Comparison of ENCODE assay signal across 8 mouse cellular contexts in the genomic region with DNA sequence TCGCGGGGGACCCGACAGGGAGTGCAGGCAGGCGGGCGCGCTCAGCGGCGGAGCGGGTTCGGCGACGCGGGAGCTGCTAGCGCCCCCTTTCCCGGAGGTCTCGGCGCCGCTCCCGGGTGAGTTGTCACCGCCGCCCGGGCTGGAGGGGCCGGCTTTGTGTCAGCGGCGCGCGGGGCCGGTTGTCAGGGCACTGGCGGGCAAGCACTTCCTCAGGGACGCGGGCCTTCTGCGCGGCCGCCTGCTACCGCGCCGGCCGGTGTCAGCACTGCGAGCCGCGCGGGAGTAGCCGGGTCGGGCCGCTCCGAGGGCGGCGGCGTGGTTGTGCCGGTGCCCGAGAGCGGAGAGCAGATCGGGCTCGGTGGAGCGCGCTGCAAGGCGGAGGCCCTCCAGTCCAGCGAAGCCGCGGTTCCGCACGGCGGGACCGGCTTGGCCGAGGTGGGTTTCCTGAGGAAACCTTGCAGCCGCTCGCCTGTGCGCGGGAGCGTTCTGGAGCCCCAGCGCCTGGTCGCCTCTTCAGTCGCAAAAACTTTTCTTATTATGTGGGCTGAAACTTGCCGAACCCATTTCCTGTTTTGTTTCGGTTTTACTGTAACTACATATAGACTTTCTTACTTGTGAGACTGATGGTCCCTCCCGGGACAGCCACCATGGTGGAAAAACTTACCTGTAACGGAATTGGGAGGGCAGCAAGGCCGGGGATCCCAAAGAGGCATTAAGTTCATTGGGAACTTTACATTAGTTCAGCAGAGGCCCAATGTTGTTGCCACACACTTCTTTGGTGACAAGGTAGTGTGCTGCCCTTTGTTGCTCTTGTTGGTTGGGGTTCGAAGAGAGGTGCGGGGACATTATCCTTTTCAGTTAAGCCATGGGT. TPM values are rescaled to one million over a fixed set of nuclear protein-coding genes. Genes with fewer than 3 reads are reported as not detected.
A peak's percentile ranks its signal among the peaks of the same experiment; 100 is the strongest.
DNase-seq lines count a peak whose midpoint lies in the region; ATAC-seq and TF ChIP-seq lines count a peak whose summit lies in the region.

No protein-coding gene starts in this region.

- WGBS in forebrain, embryonic 13.5 days = under 1% methylated on average over 74 of the region's 80 CpGs
- under 1% methylated on average over 50 of the region's 80 CpGs for WGBS in limb, embryonic 11.5 days
- WGBS in midbrain, embryonic 15.5 days = under 1% methylated on average over 79 of the region's 80 CpGs

- H3K36me3 ChIP-seq in E14TG2a.4 (ENCODE audit: insufficient read depth, low read length) = peaks cover 23% of the 10 kb centered on the region
- no peaks in the 10 kb centered on the region for H3K36me3 ChIP-seq in forebrain, embryonic 13.5 days (ENCODE audit: poor library complexity, severe bottlenecking)
- no peaks in the 10 kb centered on the region for H3K36me3 ChIP-seq in limb, embryonic 11.5 days (ENCODE audit: control insufficient read depth, insufficient read depth, low read length)
- H3K36me3 ChIP-seq in midbrain, embryonic 15.5 days (replicated peaks) = no peaks in the 10 kb centered on the region

- H3K27me3 ChIP-seq in E14TG2a.4 (ENCODE audit: insufficient read depth, low read length) = peaks cover 15% of the 10 kb centered on the region
- no peaks in the 10 kb centered on the region for H3K27me3 ChIP-seq in forebrain, embryonic 13.5 days
- H3K27me3 ChIP-seq in limb, embryonic 11.5 days (ENCODE audit: control insufficient read depth, insufficient read depth, low read length) = no peaks in the 10 kb centered on the region
- H3K27me3 ChIP-seq in midbrain, embryonic 15.5 days (replicated peaks) = no peaks in the 10 kb centered on the region

- peaks cover 58% of the 10 kb centered on the region for H3K4me1 ChIP-seq in E14TG2a.4 (replicated peaks; ENCODE audit: low read depth, low read length)
- H3K4me1 ChIP-seq in forebrain, embryonic 13.5 days = peaks cover 31% of the 10 kb centered on the region
- peaks cover 2% of the 10 kb centered on the region; the same call in 1 of the 2 replicates for H3K4me1 ChIP-seq in limb, embryonic 11.5 days (ENCODE audit: control insufficient read depth, insufficient read depth, low read length)
- peaks cover 29% of the 10 kb centered on the region for H3K4me1 ChIP-seq in midbrain, embryonic 15.5 days

- peak overlapping the region; percentile 92 for H3K9ac ChIP-seq in forebrain, embryonic 13.5 days
- H3K9ac ChIP-seq in limb, embryonic 11.5 days (ENCODE audit: low read length) = peak overlapping the region; percentile 88
- H3K9ac ChIP-seq in midbrain, embryonic 15.5 days = peak overlapping the region; percentile 71

- ATAC-seq in cerebellum, adult (ENCODE audit: insufficient number of reproducible peaks, low FRiP score, low TSS enrichment) = peak; percentile 27; the same call in 1 of the 2 replicates
- ATAC-seq in forebrain, embryonic 13.5 days = peak; percentile 85
- ATAC-seq in limb, embryonic 11.5 days (ENCODE audit: insufficient number of reproducible peaks, low FRiP score, low TSS enrichment, low read depth) = peak; percentile 60; the same call in 1 of the 2 replicates
- peak; percentile 81 for ATAC-seq in midbrain, embryonic 15.5 days (replicated peaks)

- TF ChIP-seq CTCF in E14TG2a.4 (conservative IDR thresholded peaks at IDR 0.05; ENCODE audit: low read length) = no peak

- peak overlapping the region; percentile 97 for H3K4me3 ChIP-seq in E14TG2a.4 (replicated peaks; ENCODE audit: low read length)
- H3K4me3 ChIP-seq in forebrain, embryonic 13.5 days = peak overlapping the region; percentile 90
- peak overlapping the region; percentile 95 for H3K4me3 ChIP-seq in limb, embryonic 11.5 days (ENCODE audit: low read depth, low read length)
- peak overlapping the region; percentile 91 for H3K4me3 ChIP-seq in midbrain, embryonic 15.5 days

- H3K27ac ChIP-seq in forebrain, embryonic 13.5 days = peak overlapping the region; percentile 97
- H3K27ac ChIP-seq in limb, embryonic 11.5 days (replicated peaks; ENCODE audit: low read depth, low read length) = peak overlapping the region; percentile 91
- H3K27ac ChIP-seq in midbrain, embryonic 15.5 days = peak overlapping the region; percentile 99

- DNase-seq in cerebellum, adult 11 months = no peak
- peak; percentile 55 for DNase-seq in limb, embryonic 11.5 days (ENCODE audit: low spot score)
- no peak for DNase-seq in ovary, postnatal 36 days (ENCODE audit: low spot score)
- DNase-seq in cerebellum, postnatal 10 days = no peak

- H3K9me3 ChIP-seq in E14TG2a.4 (ENCODE audit: low read length) = no peaks in the 10 kb centered on the region
- H3K9me3 ChIP-seq in forebrain, embryonic 13.5 days (replicated peaks) = no peaks in the 10 kb centered on the region
- H3K9me3 ChIP-seq in limb, embryonic 11.5 days (ENCODE audit: control insufficient read depth, low read length) = no peaks in the 10 kb centered on the region
- H3K9me3 ChIP-seq in midbrain, embryonic 15.5 days = no peaks in the 10 kb centered on the region

- H3K4me2 ChIP-seq in forebrain, embryonic 13.5 days = peak overlapping the region; percentile 87
- peak overlapping the region; percentile 66 for H3K4me2 ChIP-seq in limb, embryonic 11.5 days (ENCODE audit: low read depth, severe bottlenecking)
- H3K4me2 ChIP-seq in midbrain, embryonic 15.5 days = peak overlapping the region; percentile 86

RNA-seq across cellular contexts. Expression of gene Susd6, which starts 0.6 kb away (rescaled TPM):
- polyA plus RNA-seq in forebrain, embryonic 13.5 days (2015; fragmentation: Nextera tagmentation; extraction: Ambion mirVana) = 13.8 and 14.0 TPM in 2 replicates
- polyA plus RNA-seq in limb, embryonic 11.5 days (2014; fragmentation: Nextera tagmentation; extraction: Ambion mirVana) = 14.3 and 14.4 TPM in 2 replicates
- 13.2 and 13.6 TPM in 2 replicates for polyA plus RNA-seq in midbrain, embryonic 15.5 days (2015; fragmentation: Nextera tagmentation; extraction: Ambion mirVana)

RNA-seq across cellular contexts. Expression of gene Ccdc177, which starts 30.4 kb away (rescaled TPM):
- polyA plus RNA-seq in forebrain, embryonic 13.5 days (2015; fragmentation: Nextera tagmentation; extraction: Ambion mirVana) = 4.6 and 4.7 TPM in 2 replicates
- polyA plus RNA-seq in limb, embryonic 11.5 days (2014; fragmentation: Nextera tagmentation; extraction: Ambion mirVana) = 0.12 and 0.38 TPM in 2 replicates
- 5.9 and 6.6 TPM in 2 replicates for polyA plus RNA-seq in midbrain, embryonic 15.5 days (2015; fragmentation: Nextera tagmentation; extraction: Ambion mirVana)

Comparison
In these comparisons a context has a peak if more than half of its experiments do, and no peak if none do; other contexts are left out.
1. ATAC-seq: peak in every context shown above with its lines; median percentile 85 in forebrain, embryonic 13.5 days; 81 in midbrain, embryonic 15.5 days; 60 in limb, embryonic 11.5 days; 27 in cerebellum, adult.